Mouse (Mus musculus) adrenal gland, postnatal 4 days (tissue): ENCODE results near the gene Borcs8. TPM values are rescaled to one million over a fixed set of nuclear protein-coding genes. Genes with fewer than 3 reads are reported as not detected.

Experiments used
- DNase-seq, 2 experiments: peaks; one replicate each; pipeline ENCODE4 v3.0.0; 2021 to 2022; ENCODE audit warnings: low spot score in 2 of 2, mixed read lengths in 2 of 2
- long read RNA-seq, 2 experiments: library from polyadenylated mRNA; stranded (forward); transcript quantifications; one replicate each; pipeline ENCODE4 v2.0.0; 2021
- total RNA-seq, 2 experiments: library from RNA; stranded (reverse); gene quantifications; 2 replicates each; pipeline ENCODE4 v1.2.3; 2021

Gene Borcs8
- total RNA-seq: 10 to 100 TPM; 55.5 to 56.4 TPM
- long read RNA-seq, experiment 1, transcript Borcs8-201 (6 exons, 810 nt): major isoform, 18 of 43 reads
- long read RNA-seq, experiment 1, transcript Borcs8-204 (4 exons, 756 nt): minor isoform, 8 of 43 reads
- long read RNA-seq, experiment 1, partial matches to known transcripts: 8 of 43 reads
- long read RNA-seq, experiment 1, other reads (novel, unspliced or antisense): 8 of 43 reads
- long read RNA-seq, experiment 2, transcript Borcs8-201 (6 exons, 810 nt): major isoform, 16 of 41 reads
- long read RNA-seq, experiment 2, partial matches to known transcripts: 5 of 41 reads
- long read RNA-seq, experiment 2, other reads (novel, unspliced or antisense): 16 of 41 reads

GRCm38 (mm10) chr8:70139026-70139857 lies at the start of gene Borcs8, which contains the start of the genes Rfxank and Mef2b:
Borcs8 (plus strand) TSS chr8:70139499.
Rfxank (minus strand) TSS chr8:70139154.
Mef2b (plus strand) TSS chr8:70139711.
- peak; percentile 94 to 98 for DNase-seq

GRCm38 (mm10) chr8:70092786-70093185 lies 46.5 kb upstream of the Borcs8 start:
- no peak for DNase-seq

GRCm38 (mm10) chr8:70099276-70099675 lies 40.0 kb upstream of the Borcs8 start:
- DNase-seq: no peak

GRCm38 (mm10) chr8:70100241-70100640 lies 39.1 kb upstream of the Borcs8 start:
- no peak for DNase-seq

- no peak for DNase-seq
These were observed 34.8 kb upstream of the Borcs8 start for GRCm38 (mm10) chr8:70104506-70104905.

- no peak for DNase-seq
These were observed 34.4 kb upstream of the Borcs8 start for GRCm38 (mm10) chr8:70104922-70105321.

GRCm38 (mm10) chr8:70110451-70110850 lies 28.8 kb upstream of the Borcs8 start:
- no peak for DNase-seq

- no peak for DNase-seq
These were observed 28.0 kb upstream of the Borcs8 start for GRCm38 (mm10) chr8:70111192-70111795.

GRCm38 (mm10) chr8:70112401-70113016 lies 26.8 kb upstream of the Borcs8 start:
- DNase-seq: no peak

- DNase-seq: no peak
These were observed 24.8 kb upstream of the Borcs8 start for GRCm38 (mm10) chr8:70114488-70114887.

- no peak for DNase-seq
These were observed 24.4 kb upstream of the Borcs8 start for GRCm38 (mm10) chr8:70114892-70115291.

GRCm38 (mm10) chr8:70117611-70118010 lies 21.7 kb upstream of the Borcs8 start:
- DNase-seq: no peak

GRCm38 (mm10) chr8:70118726-70119700 lies 20.3 kb upstream of the Borcs8 start:
- no peak for DNase-seq

- peak in 1 of 2 experiments; percentile 31 for DNase-seq
These were observed 18.6 kb upstream of the Borcs8 start, which contains the start of gene Ncan for GRCm38 (mm10) chr8:70120667-70121066. Ncan (minus strand) TSS chr8:70120873.

- DNase-seq: no peak
These were observed 16.4 kb upstream of the Borcs8 start for GRCm38 (mm10) chr8:70122863-70123262.

GRCm38 (mm10) chr8:70124992-70125391 lies 14.3 kb upstream of the Borcs8 start:
- DNase-seq: no peak

- peak in 1 of 2 experiments; percentile 45 for DNase-seq
These were observed 10.9 kb upstream of the Borcs8 start for GRCm38 (mm10) chr8:70128435-70128834.

GRCm38 (mm10) chr8:70129309-70129952 lies 9.9 kb upstream of the Borcs8 start:
- DNase-seq: no peak

- no peak for DNase-seq
These were observed 9.2 kb upstream of the Borcs8 start for GRCm38 (mm10) chr8:70130066-70130465.
